Mouse (Mus musculus) MEL (cell line): ENCODE results near the gene Amz2. TPM values are rescaled to one million over a fixed set of nuclear protein-coding genes. Genes with fewer than 3 reads are reported as not detected.

ENCODE experiments used
- DNase-seq: peaks from one replicate; pipeline ENCODE4 v3.0.0; 2011; ENCODE audit warnings: low read depth, low spot score
- H3K27ac ChIP-seq: 2 replicates; pipeline ENCODE4 v1.5.1; 2012; ENCODE audit warnings: low read depth, mild to moderate bottlenecking, control low read depth, low read length, moderate library complexity; ENCODE audit not compliant: control insufficient read depth
- H3K27me3 ChIP-seq, 2 experiments: fragments of 150-350 bp in 1 of 2; sonication (generic) in 1 of 2; 2 replicates each; pipeline ENCODE4 v1.6.1; 2012; ENCODE audit warnings: low read length in 2 of 2, mild to moderate bottlenecking in 2 of 2, improper control_type of control experiment in 1 of 2, moderate library complexity in 1 of 2; ENCODE audit not compliant: insufficient read depth in 2 of 2, control insufficient read depth in 1 of 2
- H3K36me3 ChIP-seq, 2 experiments: 2 replicates each; pipeline ENCODE4 v1.6.1; 2012 to 2014; ENCODE audit warnings: low read length in 2 of 2, improper control_type of control experiment in 1 of 2, inconsistent platforms in 1 of 2, mild to moderate bottlenecking in 1 of 2; ENCODE audit not compliant: insufficient read depth in 2 of 2, control insufficient read depth in 1 of 2
- H3K4me1 ChIP-seq, 2 experiments: fragments of 150-350 bp in 1 of 2; sonication (generic) in 1 of 2; 2 replicates each; pipeline ENCODE4 v1.6.1; 2012; ENCODE audit warnings: low read length in 2 of 2, improper control_type of control experiment in 1 of 2, mild to moderate bottlenecking in 1 of 2; ENCODE audit not compliant: insufficient read depth in 2 of 2, control insufficient read depth in 1 of 2
- H3K4me3 ChIP-seq, 2 experiments: fragments of 150-350 bp in 1 of 2; sonication (generic) in 1 of 2; 2 replicates each; pipeline ENCODE4 v1.5.1; 2012; ENCODE audit warnings: low read depth in 2 of 2, low read length in 2 of 2, mild to moderate bottlenecking in 2 of 2, moderate library complexity in 2 of 2, control low read depth in 1 of 2, improper control_type of control experiment in 1 of 2; ENCODE audit not compliant: control insufficient read depth in 1 of 2, insufficient read depth in 1 of 2
- H3K79me2 ChIP-seq: 2 replicates; pipeline ENCODE4 v1.6.1; 2012; ENCODE audit warnings: mild to moderate bottlenecking, low read length, moderate library complexity; ENCODE audit not compliant: control insufficient read depth, poor library complexity, insufficient read depth
- H3K9ac ChIP-seq: 2 replicates; pipeline ENCODE4 v1.6.1; 2012; ENCODE audit warnings: low read depth, mild to moderate bottlenecking, control low read depth, low read length, moderate library complexity; ENCODE audit not compliant: control insufficient read depth, poor library complexity, severe bottlenecking
- H3K9me3 ChIP-seq: fragments of 150-350 bp; sonication (generic); replicated peaks from 2 replicates; pipeline ENCODE4 v1.6.1; 2012; ENCODE audit warnings: mild to moderate bottlenecking, low read length, improper control_type of control experiment, moderate library complexity; ENCODE audit not compliant: insufficient read depth
- CHD1 ChIP-seq: IDR thresholded peaks from 2 replicates; pipeline ENCODE4 v1.6.1; 2012; ENCODE audit warnings: low read depth, mild to moderate bottlenecking, inconsistent platforms, low read length, improper control_type of control experiment
- CHD2 ChIP-seq: IDR thresholded peaks from 2 replicates; pipeline ENCODE4 v1.6.1; 2011; ENCODE audit warnings: low read length, improper control_type of control experiment
- GABPA ChIP-seq: IDR thresholded peaks from 2 replicates; pipeline ENCODE4 v1.6.1; 2012; ENCODE audit warnings: low read depth, mild to moderate bottlenecking, inconsistent platforms, low read length, improper control_type of control experiment, moderate library complexity
- HCFC1 ChIP-seq: IDR thresholded peaks from 2 replicates; pipeline ENCODE4 v1.6.1; 2012; ENCODE audit warnings: low read depth, mild to moderate bottlenecking, inconsistent platforms, low read length, improper control_type of control experiment, moderate library complexity
- KAT2A ChIP-seq: conservative IDR thresholded peaks from 2 replicates; pipeline ENCODE4 v1.6.1; 2012; ENCODE audit warnings: low read depth, low read length, improper control_type of control experiment, inconsistent platforms
- MEF2A ChIP-seq: IDR thresholded peaks from 2 replicates; pipeline ENCODE4 v1.6.1; 2014; ENCODE audit warnings: low read depth, mild to moderate bottlenecking, inconsistent platforms, low read length, improper control_type of control experiment; ENCODE audit not compliant: poor library complexity, insufficient replicate concordance, severe bottlenecking; ENCODE audit errors: extremely low read depth
- MXI1 ChIP-seq: IDR thresholded peaks from 2 replicates; pipeline ENCODE4 v1.6.1; 2011; ENCODE audit warnings: mild to moderate bottlenecking, low read depth, low read length, improper control_type of control experiment
- MYB ChIP-seq: IDR thresholded peaks from 2 replicates; pipeline ENCODE4 v1.6.1; 2011; ENCODE audit warnings: mild to moderate bottlenecking, low read depth, low read length, improper control_type of control experiment
- MYC ChIP-seq: IDR thresholded peaks from 2 replicates; pipeline ENCODE4 v1.6.1; 2011; ENCODE audit warnings: low read depth, mild to moderate bottlenecking, low read length, improper control_type of control experiment, moderate library complexity
- NELFE ChIP-seq: IDR thresholded peaks from 2 replicates; pipeline ENCODE4 v1.6.1; 2011; ENCODE audit warnings: low read depth, low read length, improper control_type of control experiment
- NRF1 ChIP-seq: IDR thresholded peaks from 2 replicates; pipeline ENCODE4 v1.6.1; 2014; ENCODE audit warnings: low read depth, mild to moderate bottlenecking, inconsistent platforms, low read length, improper control_type of control experiment, moderate library complexity; ENCODE audit not compliant: poor library complexity, insufficient read depth, severe bottlenecking
- POLR2AphosphoS5 ChIP-seq: IDR thresholded peaks from 2 replicates; pipeline ENCODE4 v1.6.1; 2012; ENCODE audit warnings: low read depth, borderline replicate concordance, mild to moderate bottlenecking, inconsistent platforms, low read length, moderate library complexity, mixed read lengths
- SMC3 ChIP-seq: IDR thresholded peaks from 2 replicates; pipeline ENCODE4 v1.6.1; 2011; ENCODE audit warnings: low read depth, low read length, improper control_type of control experiment
- USF1 ChIP-seq: IDR thresholded peaks from 2 replicates; pipeline ENCODE4 v1.6.1; 2014; ENCODE audit warnings: low read depth, mild to moderate bottlenecking, inconsistent platforms, low read length, improper control_type of control experiment, moderate library complexity
- ZMIZ1 ChIP-seq: IDR thresholded peaks from 2 replicates; pipeline ENCODE4 v1.6.1; 2012; ENCODE audit warnings: low read depth, mild to moderate bottlenecking, inconsistent platforms, low read length, improper control_type of control experiment, moderate library complexity
- ZNF384 ChIP-seq: IDR thresholded peaks from 2 replicates; pipeline ENCODE4 v1.6.1; 2012; ENCODE audit warnings: low read depth, mild to moderate bottlenecking, inconsistent platforms, low read length, improper control_type of control experiment
- polyA plus RNA-seq, 2 experiments: library from polyadenylated mRNA; stranded (reverse) in 1 of 2; unstranded in 1 of 2; fragments of >175 nt in 1 of 2; fragments of >200 nt in 1 of 2; gene quantifications; 2 replicates each; pipeline versions ENCODE4 v1.2.1 to v1.2.4; 2012; ENCODE audit warnings: low replicate concordance in 2 of 2, low read depth in 1 of 2; ENCODE audit not compliant: insufficient read length in 2 of 2, insufficient read depth in 1 of 2, missing spikeins in 1 of 2
- total RNA-seq: library from RNA; depleted of rRNA; stranded (reverse); fragments of 300-350 nt; gene quantifications from 2 replicates; pipeline ENCODE4 v1.2.3, GENCODE M21; 2012

Gene Amz2
- total and polyA plus RNA-seq, 3 experiments: 40.2 to 1,743 (median 47.1) TPM

DNA sequence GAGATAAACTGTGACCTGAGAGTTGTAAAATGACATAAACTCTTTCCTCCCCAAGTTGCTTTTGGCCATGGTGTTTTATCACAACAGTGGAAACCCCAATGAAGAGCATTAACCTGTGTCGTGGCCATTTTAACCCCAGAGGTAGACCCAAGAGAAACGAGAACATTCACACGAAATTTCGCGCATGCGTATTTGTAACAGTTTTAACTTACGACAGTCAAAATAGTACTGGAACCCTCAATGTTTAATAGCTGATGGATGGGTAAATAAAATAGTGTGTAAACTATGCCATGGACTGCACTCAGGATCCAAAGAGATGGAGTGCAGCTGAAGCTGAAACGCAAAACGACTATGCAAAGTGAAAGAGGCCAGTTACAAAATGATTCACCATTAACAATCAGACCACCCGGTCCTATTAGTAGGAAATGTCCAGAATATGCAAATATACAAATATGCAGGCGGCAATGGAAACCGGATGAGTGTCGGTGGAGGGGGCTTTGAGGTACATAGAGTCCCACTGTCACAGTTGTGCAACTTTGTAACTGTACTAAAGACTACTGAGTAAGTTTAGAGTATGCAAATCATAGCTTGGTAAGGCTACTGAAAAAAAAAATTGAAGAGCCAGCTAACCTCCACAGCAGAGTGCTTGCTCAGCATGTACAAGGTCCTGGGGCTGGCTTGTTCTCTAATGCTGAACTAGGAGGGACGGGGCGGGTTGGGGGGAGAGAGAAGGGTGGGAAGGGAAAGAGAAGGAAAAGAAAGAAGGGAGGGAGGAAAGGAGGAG, 15.4 kb upstream of the Amz2 start:
- TF ChIP-seq ZNF384 (no peak), GABPA (no peak), CHD1 (no peak), MEF2A (no peak), CHD2 (no peak), POLR2AphosphoS5 (no peak), ZMIZ1 (no peak), HCFC1 (no peak), KAT2A (no peak), MXI1 (no peak), USF1 (no peak)
- Histone ChIP-seq H3K4me1 (peaks cover 7 to 8% of the 10 kb centered on the region in 2 experiments; a peak in 3 of 4 replicates), H3K27ac (no peak overlapping the region), H3K4me3 (no peak overlapping the region), H3K36me3 (peaks cover 0 to 2% of the 10 kb centered on the region in 2 experiments; a peak in 1 of 4 replicates), H3K9me3 (no peaks in the 10 kb centered on the region), H3K27me3 (no peaks in the 10 kb centered on the region), H3K9ac (no peak overlapping the region), H3K79me2 (no peaks in the 10 kb centered on the region)
- no peak for DNase-seq

DNA sequence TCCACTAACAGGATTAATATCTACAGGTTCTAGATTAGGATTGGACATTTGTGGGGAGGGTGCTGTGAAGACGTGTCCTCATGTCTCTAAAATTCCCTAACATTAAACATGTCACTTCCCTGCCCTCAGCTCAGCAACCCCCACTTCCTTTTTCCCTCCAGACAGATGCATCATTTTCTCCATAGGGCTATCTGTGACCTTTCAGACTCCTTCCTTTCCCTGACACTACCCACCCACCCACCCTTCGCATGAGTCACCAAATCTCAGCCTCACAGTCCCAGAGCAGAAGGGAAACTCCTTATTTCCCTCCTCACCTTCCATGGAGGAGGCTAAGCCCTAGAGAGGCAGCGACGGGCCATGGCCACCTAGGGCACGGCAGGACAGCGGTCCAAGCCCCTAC, 12.1 kb upstream of the Amz2 start, which contains the start of gene 9930022D16Rik:
Gene 9930022D16Rik, plus strand, starts transcription at position 301 of the 400 bp plus-strand sequence.
- H3K79me2 ChIP-seq: no peaks in the 10 kb centered on the region
- H3K4me3 ChIP-seq: no peak within 1 kb of the TSS
- no peak for DNase-seq
- no peak within 1 kb of the TSS for H3K9ac ChIP-seq
- H3K36me3 ChIP-seq: no peaks in the 10 kb centered on the region
- H3K4me1 ChIP-seq: no peaks in the 10 kb centered on the region
- TF ChIP-seq MYC (no peak), NRF1 (no peak), ZMIZ1 (no peak), SMC3 (no peak), MYB (no peak), NELFE (no peak), HCFC1 (no peak), USF1 (no peak)
- H3K27me3 ChIP-seq: no peaks in the 10 kb centered on the region
- H3K27ac ChIP-seq: no peak within 1 kb of the TSS
- no peaks in the 10 kb centered on the region for H3K9me3 ChIP-seq
